Mouse (Mus musculus): ENCODE measurements around the gene Rps12.

DNA sequence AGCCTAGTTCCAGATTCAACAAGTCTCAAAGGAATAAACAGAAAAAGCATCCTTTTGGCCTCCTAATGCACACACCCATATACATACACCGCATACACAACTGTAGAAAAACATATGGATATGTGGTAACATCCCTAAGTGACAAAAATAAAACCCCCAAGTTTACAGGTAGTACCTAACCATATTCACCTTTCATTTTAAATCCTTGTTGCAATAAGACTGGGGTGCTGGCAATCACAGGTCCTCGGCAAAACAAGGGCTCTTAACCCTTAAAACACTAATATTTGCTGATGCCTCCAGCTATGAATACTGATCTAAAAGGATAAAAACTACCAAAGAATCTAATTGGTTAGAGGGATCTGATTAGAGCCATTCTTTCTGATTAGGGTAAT is 3.6 kb downstream of the Rps12 start:
- TF ChIP-seq CTCF (conservative IDR thresholded peaks at IDR 0.05; ENCODE audit: low read length) = no peak
- TF ChIP-seq NANOG (IDR thresholded peaks at IDR 0.05; ENCODE audit: borderline replicate concordance, low read length) = no peak
